Mouse (Mus musculus): Measurements from ENCODE around the gene Tfpi2. TPM values are rescaled to one million over a fixed set of nuclear protein-coding genes. Genes with fewer than 3 reads are reported as not detected.

Tfpi2 gene
- 5.1 and 5.5 TPM in 2 replicates for polyA plus RNA-seq (2015; fragmentation: Nextera tagmentation; extraction: Ambion mirVana)

DNA sequence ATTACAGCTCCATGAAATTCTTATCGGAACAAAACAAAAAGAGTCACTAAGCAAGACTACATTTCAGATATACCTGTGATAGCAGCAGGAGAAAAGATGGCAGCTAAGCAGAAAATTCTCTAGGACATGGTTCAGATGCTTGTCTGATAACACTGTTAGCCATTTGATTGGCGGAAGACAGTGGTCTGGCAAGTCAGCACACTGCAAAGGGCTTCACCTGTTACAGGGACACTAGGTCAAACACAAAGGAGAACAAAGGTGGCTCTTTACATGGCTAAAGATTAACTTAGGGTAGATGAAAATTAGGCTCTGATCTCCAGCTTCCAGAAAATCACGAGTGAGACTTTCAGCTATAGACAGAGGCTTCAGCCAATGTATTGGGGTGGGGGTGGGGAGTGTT lies at the start of gene Tfpi2:
Tfpi2 (minus strand) TSS at position 170 of the 400 bp plus-strand sequence.
- H3K4me2 ChIP-seq: no peak within 1 kb of the TSS
- H3K27me3 ChIP-seq (replicated peaks): no peaks in the 10 kb centered on the region
- WGBS: 77% methylated on average over 3 of the region's 3 CpGs
- H3K36me3 ChIP-seq: no peaks in the 10 kb centered on the region
- no peaks in the 10 kb centered on the region for H3K9me3 ChIP-seq
- ATAC-seq (ENCODE audit: extremely low read depth, insufficient number of reproducible peaks, low FRiP score, low TSS enrichment): no peak
- H3K4me1 ChIP-seq: no peaks in the 10 kb centered on the region
- no peak within 1 kb of the TSS for H3K9ac ChIP-seq
- no peak within 1 kb of the TSS for H3K27ac ChIP-seq (replicated peaks)
- no peak within 1 kb of the TSS for H3K4me3 ChIP-seq

DNA sequence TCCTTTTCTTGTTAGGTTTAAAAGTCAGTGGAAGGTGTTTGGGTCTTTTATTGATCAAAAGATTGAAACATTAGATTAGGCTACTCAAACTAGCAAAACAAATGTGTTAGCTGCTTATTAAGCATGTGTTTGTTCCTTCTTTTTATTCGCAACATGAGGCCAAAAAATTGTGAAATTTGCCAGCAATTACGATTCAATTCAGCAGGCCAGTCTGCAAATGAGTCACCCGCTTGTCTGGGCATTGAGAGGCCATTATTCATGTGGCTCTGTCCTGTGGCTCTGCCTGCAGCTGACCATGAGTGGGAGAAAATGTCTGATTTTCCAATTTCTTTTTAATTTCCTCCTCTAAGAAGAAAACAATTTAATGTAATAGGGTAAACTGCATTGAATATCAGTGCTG lies 42.2 kb upstream of the Tfpi2 start:
- WGBS: 65% methylated on average over 3 of the region's 3 CpGs
- H3K27ac ChIP-seq (replicated peaks): no peak overlapping the region
- no peak overlapping the region for H3K4me2 ChIP-seq
- no peaks in the 10 kb centered on the region for H3K36me3 ChIP-seq
- H3K27me3 ChIP-seq (replicated peaks): no peaks in the 10 kb centered on the region
- no peak for ATAC-seq (ENCODE audit: extremely low read depth, insufficient number of reproducible peaks, low FRiP score, low TSS enrichment)
- no peaks in the 10 kb centered on the region for H3K9me3 ChIP-seq
- no peaks in the 10 kb centered on the region for H3K4me1 ChIP-seq
- H3K4me3 ChIP-seq: no peak overlapping the region
- no peak overlapping the region for H3K9ac ChIP-seq

DNA sequence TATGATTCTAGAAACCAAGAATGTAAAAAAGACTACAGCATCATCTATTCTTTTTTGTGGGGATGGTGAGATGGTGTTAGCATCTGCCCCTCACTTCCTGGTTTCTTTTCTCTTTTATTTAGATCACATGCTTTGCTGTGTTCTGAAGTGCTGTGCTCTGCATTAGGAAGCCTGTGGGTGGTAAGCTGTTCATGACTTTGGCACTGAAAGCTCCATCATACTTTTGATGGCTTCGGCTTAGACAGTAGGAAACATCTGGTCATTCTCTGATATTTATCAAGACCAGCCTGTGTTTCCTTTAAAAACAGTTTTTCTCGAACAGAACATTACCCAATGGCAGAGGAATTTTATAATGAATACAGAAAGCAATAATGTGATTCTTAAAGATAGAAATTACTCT lies 37.6 kb upstream of the Tfpi2 start:
- Histone ChIP-seq H3K9ac (no peak overlapping the region), H3K9me3 (no peaks in the 10 kb centered on the region), H3K36me3 (no peaks in the 10 kb centered on the region), H3K4me3 (no peak overlapping the region), H3K27ac (replicated peaks) (no peak overlapping the region), H3K4me2 (no peak overlapping the region), H3K27me3 (replicated peaks) (no peaks in the 10 kb centered on the region), H3K4me1 (no peaks in the 10 kb centered on the region)
- WGBS: 39% methylated on average over 2 of the region's 2 CpGs
- no peak for ATAC-seq (ENCODE audit: extremely low read depth, insufficient number of reproducible peaks, low FRiP score, low TSS enrichment)

DNA sequence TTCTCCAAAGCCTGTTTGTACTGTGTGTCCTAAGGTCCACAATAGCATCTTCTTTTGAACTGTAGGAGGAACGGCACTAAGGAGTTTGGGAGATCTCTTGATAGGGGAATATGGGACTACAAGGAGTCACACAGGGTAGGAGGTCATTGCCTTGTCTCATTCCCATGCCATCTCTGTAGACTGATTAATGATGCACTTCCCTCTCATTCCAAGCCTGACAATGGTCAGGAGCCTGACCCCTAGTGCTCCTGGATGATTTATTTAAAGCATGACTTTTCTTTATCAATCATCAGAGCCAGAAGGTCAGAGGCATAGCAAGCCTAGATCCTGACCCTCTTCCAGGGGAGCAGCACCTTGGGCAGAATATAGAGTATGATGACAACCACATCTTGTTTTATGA lies 33.9 kb upstream of the Tfpi2 start:
- no peak overlapping the region for H3K4me3 ChIP-seq
- no peak overlapping the region for H3K9ac ChIP-seq
- no peak overlapping the region for H3K27ac ChIP-seq (replicated peaks)
- no peaks in the 10 kb centered on the region for H3K4me1 ChIP-seq
- H3K36me3 ChIP-seq: no peaks in the 10 kb centered on the region
- H3K27me3 ChIP-seq (replicated peaks): no peaks in the 10 kb centered on the region
- 43% methylated on average over 1 of the region's 1 CpGs for WGBS
- no peak for ATAC-seq (ENCODE audit: extremely low read depth, insufficient number of reproducible peaks, low FRiP score, low TSS enrichment)
- no peak overlapping the region for H3K4me2 ChIP-seq
- H3K9me3 ChIP-seq: no peaks in the 10 kb centered on the region

DNA sequence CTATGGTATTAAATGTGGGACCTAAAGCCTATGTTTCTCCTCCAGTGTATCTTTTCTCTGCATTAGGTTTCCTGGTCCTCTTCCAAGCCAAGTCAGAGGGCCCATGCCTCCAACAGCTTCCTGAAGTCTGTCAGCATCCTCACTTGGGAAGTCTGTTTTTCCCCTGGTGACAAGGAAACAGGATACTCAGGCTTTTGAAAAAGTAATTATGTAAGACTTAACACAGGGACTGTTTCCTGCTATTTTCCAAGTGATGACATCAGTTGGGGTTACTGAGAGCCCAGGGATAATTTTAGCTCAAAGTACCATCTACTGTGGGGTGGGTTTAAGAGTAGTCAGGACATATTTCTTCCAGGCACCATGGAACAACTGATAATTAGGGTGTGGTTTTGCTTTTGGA lies 20.8 kb upstream of the Tfpi2 start:
- H3K9me3 ChIP-seq: no peaks in the 10 kb centered on the region
- H3K36me3 ChIP-seq: peaks cover 9% of the 10 kb centered on the region; the same call in 1 of the 2 replicates
- H3K4me1 ChIP-seq: peaks cover 25% of the 10 kb centered on the region
- H3K4me3 ChIP-seq: no peak overlapping the region
- no peaks in the 10 kb centered on the region for H3K27me3 ChIP-seq (replicated peaks)
- peak overlapping the region; percentile 8; the same call in 1 of the 2 replicates for H3K27ac ChIP-seq (replicated peaks)
- no peak overlapping the region for H3K9ac ChIP-seq
- H3K4me2 ChIP-seq: no peak overlapping the region
- no peak for ATAC-seq (ENCODE audit: extremely low read depth, insufficient number of reproducible peaks, low FRiP score, low TSS enrichment)

DNA sequence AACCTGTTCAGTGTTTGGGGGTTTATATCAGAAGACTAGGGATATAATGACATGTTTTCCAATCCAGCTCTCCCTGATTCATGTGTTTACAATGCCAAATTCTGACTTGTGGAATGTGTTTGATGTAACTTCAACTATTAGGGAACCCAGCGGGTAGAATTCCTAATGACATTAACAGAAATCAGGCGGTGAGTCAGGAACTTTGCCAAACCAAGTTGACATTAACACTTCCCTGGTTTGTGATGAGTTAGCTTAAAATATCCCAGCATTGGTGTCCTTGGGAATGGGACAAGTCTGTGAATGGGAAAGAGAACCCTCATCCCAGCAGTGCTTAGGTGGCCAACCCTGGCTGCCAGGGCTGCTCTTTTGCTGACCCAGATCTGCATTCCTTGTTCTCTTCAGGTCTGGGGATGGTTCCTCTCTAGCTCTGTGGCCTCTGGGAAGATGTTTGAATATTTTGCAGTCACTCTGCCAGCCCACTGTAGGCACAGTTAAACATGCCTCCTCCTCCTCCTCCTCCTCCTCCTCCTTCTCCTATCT lies 19.9 kb upstream of the Tfpi2 start:
- WGBS: 47% methylated on average over 2 of the region's 2 CpGs
- Histone ChIP-seq H3K4me3 (no peak overlapping the region), H3K27me3 (replicated peaks) (no peaks in the 10 kb centered on the region), H3K9ac (no peak overlapping the region), H3K4me2 (no peak overlapping the region), H3K36me3 (peaks cover 9% of the 10 kb centered on the region; the same call in 1 of the 2 replicates), H3K4me1 (peaks cover 25% of the 10 kb centered on the region), H3K27ac (replicated peaks) (peak overlapping the region; percentile 8; the same call in 1 of the 2 replicates), H3K9me3 (no peaks in the 10 kb centered on the region)
- ATAC-seq (ENCODE audit: extremely low read depth, insufficient number of reproducible peaks, low FRiP score, low TSS enrichment): no peak

DNA sequence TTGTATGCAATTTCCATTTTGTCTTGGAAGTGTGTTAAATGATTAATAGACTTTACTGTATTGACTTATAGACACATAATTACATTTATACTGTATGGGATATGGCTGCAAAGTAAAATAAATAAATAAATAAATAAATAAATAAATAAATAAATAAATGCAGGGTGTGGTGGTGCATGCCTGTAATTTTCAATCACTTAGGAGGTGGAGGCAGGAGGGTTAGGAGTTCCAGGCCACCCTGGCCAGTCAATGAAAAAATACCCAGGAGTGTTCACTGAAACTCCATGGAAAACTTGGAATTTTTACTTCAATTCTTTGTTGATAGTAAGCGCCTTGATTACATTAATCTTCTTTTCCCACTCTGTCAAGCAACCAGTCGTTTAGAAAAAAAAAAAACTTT lies 16.1 kb upstream of the Tfpi2 start:
- Histone ChIP-seq H3K9ac (peak overlapping the region; percentile 89), H3K9me3 (no peaks in the 10 kb centered on the region), H3K36me3 (peaks cover 9% of the 10 kb centered on the region; the same call in 1 of the 2 replicates), H3K4me2 (peak overlapping the region; percentile 69), H3K4me3 (peak overlapping the region; percentile 71), H3K27me3 (replicated peaks) (no peaks in the 10 kb centered on the region), H3K27ac (replicated peaks) (peak overlapping the region; percentile 94), H3K4me1 (peaks cover 35% of the 10 kb centered on the region)
- 50% methylated on average over 2 of the region's 2 CpGs for whole genome bisulfite sequencing
- ATAC-seq (ENCODE audit: extremely low read depth, insufficient number of reproducible peaks, low FRiP score, low TSS enrichment): no peak

DNA sequence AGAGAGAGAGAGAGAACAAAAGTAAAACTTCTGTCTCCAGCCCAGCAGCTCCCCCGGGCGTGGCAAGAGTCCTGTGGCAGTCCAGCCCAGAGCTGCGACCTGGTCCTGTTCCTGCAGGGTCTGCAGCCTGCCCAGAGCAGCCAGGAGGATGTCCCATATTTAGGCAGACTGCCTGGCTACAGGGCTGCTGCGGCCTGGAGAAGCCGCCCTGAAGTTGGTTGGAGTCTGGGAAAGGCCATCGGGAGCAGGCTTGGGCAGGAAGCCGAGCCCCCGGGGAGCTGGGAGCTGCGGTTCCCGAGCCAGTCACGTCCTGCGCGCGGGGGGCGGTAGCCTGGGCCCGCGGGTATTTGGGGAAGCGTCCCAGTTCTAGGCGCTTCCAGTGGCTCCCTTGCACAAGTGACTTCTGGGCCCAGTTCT lies 15.2 kb upstream of the Tfpi2 start, which contains the start of gene Gng11:
Gng11 (plus strand) TSS at position 15 of the 417 bp plus-strand sequence.
- peak; percentile 73 for ATAC-seq (ENCODE audit: extremely low read depth, insufficient number of reproducible peaks, low FRiP score, low TSS enrichment)
- peak within 1 kb of the TSS; percentile 69 for H3K4me2 ChIP-seq
- H3K9me3 ChIP-seq: no peaks in the 10 kb centered on the region
- peaks cover 26% of the 10 kb centered on the region for H3K4me1 ChIP-seq
- H3K9ac ChIP-seq: peak within 1 kb of the TSS; percentile 89
- no peaks in the 10 kb centered on the region for H3K27me3 ChIP-seq (replicated peaks)
- peak within 1 kb of the TSS; percentile 71 for H3K4me3 ChIP-seq
- H3K36me3 ChIP-seq: peaks cover 9% of the 10 kb centered on the region; the same call in 1 of the 2 replicates
- WGBS: under 1% methylated on average over 19 of the region's 19 CpGs
- peak within 1 kb of the TSS; percentile 94 for H3K27ac ChIP-seq (replicated peaks)

- Histone ChIP-seq H3K9me3 (no peaks in the 10 kb centered on the region), H3K36me3 (peaks cover 5% of the 10 kb centered on the region; the same call in 1 of the 2 replicates), H3K27ac (replicated peaks) (peak overlapping the region; percentile 94), H3K27me3 (replicated peaks) (no peaks in the 10 kb centered on the region), H3K4me3 (peak overlapping the region; percentile 71), H3K4me2 (peak overlapping the region; percentile 69), H3K9ac (peak overlapping the region; percentile 89), H3K4me1 (peaks cover 22% of the 10 kb centered on the region)
- ATAC-seq (ENCODE audit: extremely low read depth, insufficient number of reproducible peaks, low FRiP score, low TSS enrichment): 0 out of 2 replicates have a peak, but pooled peaks have one; percentile 12
- WGBS: 32% methylated on average over 4 of the region's 4 CpGs
Observed at GRCm38 (mm10) chr6:4003445-4003844, 14.7 kb upstream of the Tfpi2 start.

DNA sequence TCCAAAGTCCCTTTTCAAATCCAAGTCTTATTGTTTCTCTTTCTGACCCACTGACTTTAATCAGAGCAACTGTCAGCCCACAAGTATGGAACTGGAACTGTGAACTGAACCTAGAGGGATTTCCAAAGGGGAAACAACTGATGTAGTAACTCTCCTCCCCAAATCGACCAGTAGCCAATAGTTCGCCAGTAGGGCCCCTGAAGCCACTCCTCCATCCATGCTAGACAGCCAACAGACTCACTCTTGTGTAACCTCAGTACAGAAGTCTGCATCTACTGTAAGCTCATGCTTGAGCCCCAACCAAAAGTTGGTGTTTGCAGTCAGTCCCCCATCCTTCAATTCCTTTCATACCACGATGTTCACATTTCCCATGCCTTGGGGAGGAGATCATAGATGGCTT lies 12.0 kb upstream of the Tfpi2 start:
- no peaks in the 10 kb centered on the region for H3K9me3 ChIP-seq
- no peak for ATAC-seq (ENCODE audit: extremely low read depth, insufficient number of reproducible peaks, low FRiP score, low TSS enrichment)
- no peak overlapping the region for H3K4me3 ChIP-seq
- no peak overlapping the region for H3K9ac ChIP-seq
- peaks cover 15% of the 10 kb centered on the region for H3K4me1 ChIP-seq
- H3K4me2 ChIP-seq: no peak overlapping the region
- no peaks in the 10 kb centered on the region for H3K36me3 ChIP-seq
- H3K27me3 ChIP-seq (replicated peaks): no peaks in the 10 kb centered on the region
- H3K27ac ChIP-seq (replicated peaks): no peak overlapping the region
- WGBS: 73% methylated on average over 3 of the region's 3 CpGs

GRCm38 (mm10) chr6:3999296-3999695 lies 10.6 kb upstream of the Tfpi2 start:
- Histone ChIP-seq H3K36me3 (no peaks in the 10 kb centered on the region), H3K27ac (replicated peaks) (no peak overlapping the region), H3K4me2 (no peak overlapping the region), H3K4me3 (no peak overlapping the region), H3K9me3 (no peaks in the 10 kb centered on the region), H3K9ac (no peak overlapping the region), H3K4me1 (peaks cover 10% of the 10 kb centered on the region), H3K27me3 (replicated peaks) (no peaks in the 10 kb centered on the region)
- ATAC-seq (ENCODE audit: extremely low read depth, insufficient number of reproducible peaks, low FRiP score, low TSS enrichment): no peak
- 62% methylated on average over 6 of the region's 6 CpGs for WGBS

DNA sequence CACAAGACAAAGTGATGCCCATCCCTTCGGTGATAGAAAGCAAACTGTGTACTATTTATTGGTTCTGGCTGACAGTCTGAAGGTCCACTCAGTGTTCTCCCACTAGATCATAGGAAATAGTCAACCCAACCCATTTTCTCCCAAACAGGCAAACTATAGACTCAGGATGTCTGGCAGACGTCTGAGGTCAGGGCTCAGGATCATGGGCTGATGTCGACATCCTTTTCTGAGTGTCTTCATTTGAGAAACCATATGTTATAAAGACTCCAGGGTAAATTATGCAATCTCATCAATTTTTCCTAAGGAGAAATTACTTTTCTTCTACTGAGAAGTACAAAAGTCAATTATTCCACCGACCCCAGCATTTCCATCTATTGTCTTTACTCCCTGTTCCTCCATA lies 9.4 kb upstream of the Tfpi2 start:
- no peak overlapping the region for H3K4me3 ChIP-seq
- H3K9me3 ChIP-seq: no peaks in the 10 kb centered on the region
- peaks cover 6% of the 10 kb centered on the region for H3K4me1 ChIP-seq
- no peaks in the 10 kb centered on the region for H3K36me3 ChIP-seq
- no peak overlapping the region for H3K9ac ChIP-seq
- H3K4me2 ChIP-seq: no peak overlapping the region
- WGBS: 63% methylated on average over 4 of the region's 4 CpGs
- ATAC-seq (ENCODE audit: extremely low read depth, insufficient number of reproducible peaks, low FRiP score, low TSS enrichment): no peak
- H3K27ac ChIP-seq (replicated peaks): no peak overlapping the region
- H3K27me3 ChIP-seq (replicated peaks): no peaks in the 10 kb centered on the region

Data from heart, embryonic 13.5 days (tissue).